Mouse (Mus musculus) retina, postnatal 7 days (tissue): ENCODE measurements around the gene Zfp68.
"Not testable (repeated sequence)": the region's sequence is repeated elsewhere in the genome, so short reads cannot be mapped to it uniquely, and the experiment has no call there.

Experiments
- DNase-seq: peaks from one replicate; pipeline ENCODE4 v3.0.0-alpha.2; 2012; ENCODE audit warnings: low read depth, low spot score

The Zfp68 gene

GRCm38 (mm10) chr5:138619211-138620128, at the start of gene Zfp68:
Gene Zfp68 (minus strand): TSS chr5:138619761.
- DNase-seq: peak; percentile 93

GRCm38 (mm10) chr5:138658922-138659321, 39.4 kb upstream of the Zfp68 start:
- DNase-seq: peak; percentile 63

DNA sequence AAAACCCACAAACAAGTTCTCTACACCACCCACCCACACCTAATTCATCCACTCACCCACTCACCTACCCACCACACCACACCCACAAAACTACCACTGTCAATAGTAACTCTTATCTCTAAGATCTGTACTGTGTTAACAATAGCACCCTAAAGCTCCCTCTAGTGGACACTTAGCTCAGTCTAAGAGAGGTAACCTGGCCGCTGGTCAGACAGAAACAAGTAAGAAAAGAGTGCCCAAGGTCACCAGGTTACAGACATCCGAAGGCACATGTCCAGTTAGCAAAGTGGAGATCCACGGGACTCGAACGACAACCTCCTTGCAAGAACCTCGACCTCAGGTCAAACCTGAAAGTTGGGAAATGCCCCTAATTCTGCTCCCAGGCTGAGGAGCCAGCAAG, 38.3 kb upstream of the Zfp68 start:
- peak; percentile 37 for DNase-seq

- DNase-seq: no peak
Observed at GRCm38 (mm10) chr5:138657407-138657806, 37.8 kb upstream of the Zfp68 start.

DNA sequence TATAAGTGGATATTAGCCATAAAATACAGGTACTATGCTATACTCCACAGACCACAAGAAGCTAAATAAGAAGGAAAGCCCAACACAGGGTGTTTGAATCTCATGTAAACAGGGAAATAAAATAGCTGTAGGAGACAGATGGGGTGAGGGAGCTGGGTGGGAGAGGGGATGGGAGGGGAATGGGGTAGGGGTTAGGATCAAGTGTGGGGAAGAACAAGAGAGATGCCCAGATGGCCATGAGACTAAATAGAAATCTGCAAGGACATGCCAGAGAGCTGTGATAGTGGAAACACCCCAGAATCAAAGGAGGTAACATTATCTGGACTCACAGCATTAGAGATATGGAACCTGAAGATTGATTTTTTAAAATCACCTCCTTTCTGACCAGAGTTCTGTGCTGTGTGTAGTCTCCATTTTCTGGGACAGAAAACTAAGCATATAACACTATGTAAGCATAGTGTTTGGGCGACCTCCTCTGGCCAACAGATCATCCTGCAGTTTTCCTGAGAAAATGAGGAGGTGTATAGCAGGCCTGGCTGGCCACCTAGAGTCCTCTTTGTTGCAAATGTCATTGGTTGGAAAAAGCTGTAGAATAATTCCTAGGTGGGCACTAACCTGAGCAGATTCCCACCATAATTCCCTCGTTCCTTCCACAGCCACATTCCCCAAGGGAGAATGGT, 37.1 kb upstream of the Zfp68 start:
- peak; percentile 44 for DNase-seq

DNA sequence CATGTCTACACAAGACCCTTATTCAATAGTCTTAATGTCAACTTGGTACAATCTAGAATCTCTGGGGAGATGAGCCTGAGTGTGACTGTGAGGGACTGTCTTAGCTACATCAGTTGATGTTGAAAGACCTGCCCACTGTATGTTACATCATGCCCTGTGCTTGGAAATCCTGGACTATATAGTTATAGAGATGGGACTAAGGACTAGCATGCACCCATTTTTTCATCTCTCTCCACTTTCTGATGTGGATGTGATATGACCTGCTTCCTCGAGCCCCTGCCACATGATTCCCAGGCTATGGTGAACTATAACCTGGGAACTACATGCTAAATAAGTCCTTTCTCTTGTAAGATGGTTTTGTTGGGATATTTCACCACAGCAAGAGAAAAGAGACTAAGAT, 33.4 kb upstream of the Zfp68 start:
- no peak for DNase-seq

GRCm38 (mm10) chr5:138641761-138642160, 22.2 kb upstream of the Zfp68 start:
- no peak for DNase-seq

GRCm38 (mm10) chr5:138641081-138641480, 21.5 kb upstream of the Zfp68 start:
- DNase-seq: no peak

GRCm38 (mm10) chr5:138636486-138636885, 16.9 kb upstream of the Zfp68 start:
- DNase-seq: no peak

- no peak for DNase-seq
Observed at GRCm38 (mm10) chr5:138623478-138623875, 3.9 kb upstream of the Zfp68 start.

DNA sequence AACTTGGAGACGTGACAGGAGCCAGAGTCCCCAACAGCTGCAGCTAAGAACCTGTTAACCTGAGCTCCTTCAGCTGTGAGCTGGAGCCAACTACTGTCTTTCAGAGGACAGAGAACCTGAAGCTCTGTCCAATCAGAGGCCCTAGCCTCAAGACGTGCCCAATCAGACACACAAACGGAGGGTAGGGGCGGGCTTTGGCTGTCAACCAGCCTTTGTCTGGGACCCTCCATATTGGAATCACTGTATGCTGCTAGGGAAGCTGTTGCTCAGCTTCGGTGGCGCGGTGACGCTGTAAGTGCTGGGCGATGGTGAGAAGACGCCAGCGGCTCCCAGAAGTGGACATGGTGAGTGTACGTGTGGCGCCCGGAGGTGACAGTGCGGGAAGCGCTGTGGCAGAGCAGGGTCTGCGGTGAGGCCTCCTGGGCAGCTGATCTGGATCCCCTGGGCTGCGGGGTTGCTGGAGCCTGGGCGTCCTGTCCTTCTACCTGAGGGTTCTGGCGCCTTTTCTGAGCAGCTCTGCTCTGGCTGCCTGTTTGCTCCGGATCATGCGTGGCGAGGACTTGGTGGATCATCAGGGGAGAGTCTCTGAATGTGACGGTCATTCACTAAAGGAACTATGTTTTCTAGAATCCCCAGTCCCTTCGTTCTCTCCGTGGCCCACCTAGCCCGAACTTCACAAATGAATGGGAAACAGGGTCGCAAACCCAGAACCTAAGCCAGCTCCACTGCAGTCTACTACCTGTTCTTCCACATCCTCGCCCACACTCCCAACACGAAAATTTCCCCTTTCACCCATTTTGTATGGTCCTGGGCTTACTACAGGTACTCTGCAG, 3.3 kb upstream of the Zfp68 start, which contains the start of gene A430033K04Rik:
TSS of gene A430033K04Rik (plus strand) at position 215 of the 833 bp plus-strand sequence.
- peak; percentile 91 for DNase-seq

DNA sequence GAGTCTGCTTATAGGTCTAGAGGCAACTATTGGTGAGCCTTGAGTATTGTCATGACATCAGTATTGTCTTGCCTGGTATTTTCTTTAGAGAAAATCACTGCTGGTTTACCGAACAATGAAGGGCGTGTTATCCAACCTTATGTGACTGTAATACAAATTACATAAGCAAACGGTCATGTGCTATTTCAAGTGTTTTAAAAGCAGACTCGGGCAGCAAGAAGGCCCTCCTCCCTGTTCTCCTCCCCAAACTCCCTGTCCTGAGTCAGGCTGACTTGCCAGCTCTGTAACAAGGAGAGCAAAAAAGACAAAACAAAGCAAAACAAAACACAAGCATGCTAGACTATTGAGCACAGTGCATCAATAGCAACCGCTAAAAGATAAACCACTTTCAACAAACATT, 1.3 kb upstream of the Zfp68 start:
- DNase-seq: no peak

GRCm38 (mm10) chr5:138618353-138618752, 1.2 kb downstream of the Zfp68 start:
- no peak for DNase-seq

- DNase-seq: no peak
Observed at GRCm38 (mm10) chr5:138587396-138587795, 32.2 kb downstream of the Zfp68 start.

DNA sequence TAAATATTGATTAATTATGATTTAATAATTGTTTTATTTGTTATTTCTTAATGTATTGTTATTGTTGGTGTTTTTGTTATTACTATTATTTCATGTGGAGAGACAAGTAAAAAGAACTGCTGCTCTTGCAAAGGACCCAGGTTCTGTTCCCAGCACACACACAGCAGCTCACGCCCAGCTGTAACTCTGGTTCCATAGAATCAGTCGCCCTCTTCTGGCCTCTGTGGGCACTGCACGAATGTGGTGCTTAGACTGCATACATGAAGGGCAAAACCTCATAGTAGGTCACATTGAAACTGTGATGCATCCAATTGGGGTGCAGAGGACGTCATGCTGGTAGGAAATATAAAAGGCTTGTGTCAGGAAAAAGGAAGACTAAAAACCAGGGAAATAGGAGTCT, 47.9 kb downstream of the Zfp68 start:
- DNase-seq: peak; percentile 8

GRCm38 (mm10) chr5:138564612-138565011, 54.9 kb downstream of the Zfp68 start, which contains the start of gene 1700123K08Rik:
Gene 1700123K08Rik (minus strand): TSS chr5:138564712.
- DNase-seq: not testable (repeated sequence)
